Mouse (Mus musculus) heart, postnatal 0 days (tissue): ENCODE measurements at regions not wholly inside any gene's neighbourhood (a gene's known extent, or its start where the extent isn't known, plus 50 kb on each side); places are given as distances from the start of the nearest gene placed in this dataset.

ENCODE experiments used
- CTCF ChIP-seq: IDR thresholded peaks from 2 replicates; pipeline ENCODE4 v1.5.1; 2016; ENCODE audit warnings: antibody characterized with exemption, control low read depth, low read depth
- EP300 ChIP-seq: IDR thresholded peaks from 2 replicates; pipeline ENCODE4 v1.6.1; 2016; ENCODE audit warnings: antibody characterized with exemption, low read depth

DNA sequence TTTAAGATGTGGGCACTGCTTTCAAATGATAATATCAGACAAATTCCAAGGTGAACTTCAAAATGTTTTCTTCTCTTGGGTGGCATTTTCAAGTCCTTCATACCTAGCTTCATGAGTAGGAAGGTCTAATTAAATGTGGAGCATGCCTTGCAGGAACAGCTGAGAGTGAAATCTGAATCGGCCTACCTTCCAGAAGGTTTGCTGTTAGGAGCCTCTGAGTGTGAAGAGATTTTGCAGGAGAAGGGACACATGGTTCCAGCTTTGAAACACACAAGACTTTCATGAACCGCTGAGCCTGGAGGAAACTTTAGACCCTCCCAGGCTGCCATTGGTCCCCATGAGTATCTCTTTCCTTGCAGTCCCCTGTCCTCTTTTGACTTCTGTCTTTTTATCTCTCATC is 279.2 kb downstream of the Kcna4 start:
- TF ChIP-seq EP300 (no peak), CTCF (no peak)
